Mouse (Mus musculus): Measurements from ENCODE around the gene Gm26920.

- no peak for TF ChIP-seq GATA1 (IDR thresholded peaks at IDR 0.05; ENCODE audit: low read length)
- TF ChIP-seq TAL1 (IDR thresholded peaks at IDR 0.05; ENCODE audit: low read length): no peak
Measured at GRCm38 (mm10) chr7:30034331-30034730, 55.9 kb downstream of the Gm26920 start.
